Mouse (Mus musculus): Measurements from ENCODE around the gene H2al1j. TPM values are rescaled to one million over a fixed set of nuclear protein-coding genes. Genes with fewer than 3 reads are reported as not detected.

H2al1j gene
- total RNA-seq, 2 experiments from 2014 or later: not detected

Other genes with a start within 250 kb of the H2al1j start
- gene H2al1a, start 28.6 kb upstream of the H2al1j start, total RNA-seq (2021): not detected
- not detected for gene H2al1b, start 25.4 kb upstream of the H2al1j start, total RNA-seq (2021)
- gene H2al1c, start 22.2 kb upstream of the H2al1j start, total RNA-seq (2021): not detected
- gene H2al1d, start 19.0 kb upstream of the H2al1j start, total RNA-seq (2021): not detected
- not detected for gene H2al1e, start 15.9 kb upstream of the H2al1j start, total RNA-seq (2021)
- not detected for gene H2al1f, start 12.7 kb upstream of the H2al1j start, total RNA-seq (2021)
- gene H2al1g, start 9.6 kb upstream of the H2al1j start, total RNA-seq (2021): not detected
- not detected for gene H2al1h, start 6.3 kb upstream of the H2al1j start, total RNA-seq (2021)
- not detected for gene H2al1i, start 3.2 kb upstream of the H2al1j start, total RNA-seq (2021)

Data from left cerebral cortex, adult 18-20 months (tissue).